ENCODE assay signal across 14 mouse cellular contexts in genomic region chr6:99342416-99342815, GRCm38 (mm10).
"Had no signal": no experiment of that assay in that cellular context is flagged by ENCODE, and none has a peak within 500 bp of the region (broad histone marks: within the 10 kb centered on the region; RNA-seq: fewer than 3 reads in every experiment).

No protein-coding gene starts in this region.

- H3K27me3 ChIP-seq: liver, embryonic 15.5 days; megakaryocyte, embryonic 14.5 days; midbrain, embryonic 15.5 days; stomach, embryonic 15.5 days had no signal

- DNase-seq: kidney, adult 11 months; kidney, adult 9 months; lung, adult 2 months; lung, postnatal 36 days; right cerebral cortex, postnatal 25 days; thymus, adult 2 months; thymus, postnatal 25 days had no signal

- ATAC-seq: lung, postnatal 0 days; midbrain, embryonic 15.5 days had no signal

- H3K36me3 ChIP-seq: limb, embryonic 10.5 days; liver, embryonic 15.5 days; midbrain, embryonic 15.5 days; neural tube, embryonic 13.5 days; stomach, embryonic 15.5 days had no signal
